Mouse (Mus musculus): Measurements from ENCODE around the gene Acaca.

DNA sequence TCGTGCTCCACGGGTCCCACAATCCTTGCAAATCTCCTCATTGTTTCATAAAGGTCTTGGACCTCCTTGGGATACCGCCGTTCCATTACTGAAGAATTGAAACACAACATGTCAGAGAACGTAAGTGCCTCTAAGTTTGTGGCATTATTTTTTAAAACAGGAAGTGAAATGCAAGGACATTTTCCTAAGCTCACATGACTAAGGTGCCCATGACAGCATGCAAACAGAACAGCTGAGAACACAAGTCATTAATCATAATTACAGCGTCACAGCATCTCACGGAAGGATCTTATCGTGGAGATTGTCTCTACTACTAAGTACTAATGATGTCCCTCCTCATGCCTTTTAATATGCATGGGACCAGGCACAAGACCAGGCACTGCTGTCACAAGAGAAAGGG is 38.9 kb upstream of the Acaca start:
- TF ChIP-seq GATA1 (IDR thresholded peaks at IDR 0.05; ENCODE audit: low read length) (no peak), TAL1 (IDR thresholded peaks at IDR 0.05; ENCODE audit: low read length) (no peak)

All from erythroblast, embryonic 14.5 days (primary cell).